Mouse (Mus musculus) CH12.LX (cell line): ENCODE measurements around the gene Aldh5a1.

Experiments
- CTCF ChIP-seq, 2 experiments: IDR thresholded peaks in 1 of 2; conservative IDR thresholded peaks in 1 of 2; 2 replicates each; pipeline ENCODE4 v1.5.1; 2011 to 2012; ENCODE audit warnings: low read depth in 2 of 2, low read length in 2 of 2, improper control_type of control experiment in 1 of 2, inconsistent platforms in 1 of 2, mild to moderate bottlenecking in 1 of 2, moderate library complexity in 1 of 2
- GABPA ChIP-seq: IDR thresholded peaks from 2 replicates; pipeline ENCODE4 v1.6.1; 2012; ENCODE audit warnings: low read depth, low read length, improper control_type of control experiment, inconsistent platforms; ENCODE audit not compliant: insufficient replicate concordance
- KAT2A ChIP-seq: IDR thresholded peaks from 2 replicates; pipeline ENCODE4 v1.6.1; 2012; ENCODE audit warnings: low read length, improper control_type of control experiment, inconsistent platforms; ENCODE audit not compliant: insufficient replicate concordance
- MAX ChIP-seq: IDR thresholded peaks from 2 replicates; pipeline ENCODE4 v1.6.1; 2011; ENCODE audit warnings: low read length, improper control_type of control experiment
- NRF1 ChIP-seq: IDR thresholded peaks from 2 replicates; pipeline ENCODE4 v1.6.1; 2014; ENCODE audit warnings: low read depth, mild to moderate bottlenecking, inconsistent platforms, low read length, improper control_type of control experiment, moderate library complexity
- POLR2A ChIP-seq: IDR thresholded peaks from 2 replicates; pipeline ENCODE4 v1.6.1; 2011; ENCODE audit warnings: low read depth, mild to moderate bottlenecking, improper control_type of control experiment, low read length
- POLR2AphosphoS2 ChIP-seq: IDR thresholded peaks from 2 replicates; pipeline ENCODE4 v1.6.1; 2011; ENCODE audit warnings: low read depth, low read length, improper control_type of control experiment
- RAD21 ChIP-seq: IDR thresholded peaks from 2 replicates; pipeline ENCODE4 v1.6.1; 2011; ENCODE audit warnings: low read depth, mild to moderate bottlenecking, low read length, improper control_type of control experiment, moderate library complexity
- SIN3A ChIP-seq: IDR thresholded peaks from 2 replicates; pipeline ENCODE4 v1.6.1; 2012; ENCODE audit warnings: low read length, improper control_type of control experiment, inconsistent platforms
- ZMIZ1 ChIP-seq: IDR thresholded peaks from 2 replicates; pipeline ENCODE4 v1.6.1; 2012; ENCODE audit warnings: low read depth, mild to moderate bottlenecking, inconsistent platforms, low read length, improper control_type of control experiment

DNA sequence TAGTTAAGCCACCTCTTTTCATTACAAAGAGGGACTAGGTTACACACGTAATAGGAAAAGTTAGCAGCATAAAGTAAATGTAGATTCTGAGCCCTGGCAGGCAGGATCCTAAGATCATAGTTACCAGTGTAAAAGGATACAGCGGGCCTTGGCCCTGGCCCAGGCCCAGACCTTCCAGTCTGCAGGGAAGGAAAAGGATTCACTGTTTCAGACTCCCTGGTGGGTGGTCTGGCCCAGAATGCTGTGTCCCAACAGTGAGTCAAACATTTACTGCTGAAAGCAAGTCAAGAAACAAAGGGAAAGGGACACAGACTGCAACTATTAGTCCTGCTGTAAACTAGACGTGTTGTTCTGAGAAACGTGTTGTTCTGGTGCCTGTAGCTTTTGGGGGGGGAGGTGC is 8.1 kb upstream of the Aldh5a1 start:
- TF ChIP-seq CTCF (conservative IDR thresholded peaks at IDR 0.05 in 1 of 2, IDR thresholded peaks at IDR 0.05 in 1 of 2; ENCODE audit: low read depth in 2 of 2, low read length in 2 of 2) (no peak), SIN3A (no peak), POLR2AphosphoS2 (no peak), RAD21 (no peak), NRF1 (no peak), GABPA (no peak), MAX (no peak), POLR2A (no peak), KAT2A (no peak), ZMIZ1 (no peak)
